Comparison of ENCODE assay signal across 1 mouse cellular context in the genomic region with DNA sequence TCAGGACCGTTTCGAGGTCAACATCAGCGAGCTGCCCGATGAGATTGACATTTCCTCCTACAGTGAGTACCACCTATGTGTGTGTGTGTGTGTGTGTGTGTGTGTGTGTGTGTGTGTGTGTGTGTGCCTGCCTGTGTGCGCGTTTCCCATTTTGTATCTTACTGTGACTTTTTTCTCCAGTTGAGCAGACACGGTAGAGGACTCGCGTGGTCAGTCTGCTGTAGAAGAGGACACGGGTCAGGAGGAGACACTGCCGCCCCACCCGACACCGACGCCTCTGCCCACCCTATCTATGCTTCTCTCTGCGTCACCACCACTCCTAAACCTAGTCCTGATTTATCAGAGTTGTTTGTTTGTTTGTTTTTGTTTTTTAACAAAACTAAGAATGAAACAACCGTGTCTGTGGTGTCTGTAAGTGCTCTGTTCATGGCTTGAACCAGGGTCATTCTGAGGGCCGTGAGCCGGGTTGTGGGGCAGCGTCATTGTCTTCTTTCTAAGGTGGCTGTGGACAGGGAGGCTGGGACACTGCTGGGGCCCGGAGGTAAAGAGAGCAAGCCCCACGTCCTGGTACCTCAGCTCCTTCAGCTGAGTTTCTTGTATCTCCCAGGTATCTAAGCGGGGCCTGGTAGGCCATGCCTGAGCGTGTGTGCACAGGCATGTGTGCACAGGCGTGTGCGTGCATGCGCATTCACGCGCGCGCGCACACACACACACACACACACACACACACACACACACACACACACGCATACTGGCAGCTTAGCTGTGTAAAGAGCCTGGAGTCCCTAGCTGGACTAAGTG.
TF ChIP-seq lines count a peak whose summit lies in the region.

No protein-coding gene starts in this region.

TF ChIP-seq in myocyte, 11 proteins besides CTCF, POLR2A, EP300 and RAD21:
- TF ChIP-seq MAX (IDR thresholded peaks at IDR 0.05; ENCODE audit: low read depth) (no peak), POLR2AphosphoS2 (IDR thresholded peaks at IDR 0.05; ENCODE audit: insufficient read length, low read depth) (peak; percentile 91), USF1 (IDR thresholded peaks at IDR 0.05; ENCODE audit: low read depth) (no peak), CEBPB (IDR thresholded peaks at IDR 0.05; ENCODE audit: insufficient read depth, poor library complexity, severe bottlenecking) (no peak)
